Mouse (Mus musculus) right cerebral cortex, adult 2 months (tissue): ENCODE measurements around the gene Isca1.
"Not testable (repeated sequence)": the region's sequence is repeated elsewhere in the genome, so short reads cannot be mapped to it uniquely, and the experiment has no call there.

Source experiments
- DNase-seq, 2 experiments: peaks; one replicate each; pipeline ENCODE4 v3.0.0; 2021 to 2022; ENCODE audit warnings: low spot score in 2 of 2

Isca1 gene

DNA sequence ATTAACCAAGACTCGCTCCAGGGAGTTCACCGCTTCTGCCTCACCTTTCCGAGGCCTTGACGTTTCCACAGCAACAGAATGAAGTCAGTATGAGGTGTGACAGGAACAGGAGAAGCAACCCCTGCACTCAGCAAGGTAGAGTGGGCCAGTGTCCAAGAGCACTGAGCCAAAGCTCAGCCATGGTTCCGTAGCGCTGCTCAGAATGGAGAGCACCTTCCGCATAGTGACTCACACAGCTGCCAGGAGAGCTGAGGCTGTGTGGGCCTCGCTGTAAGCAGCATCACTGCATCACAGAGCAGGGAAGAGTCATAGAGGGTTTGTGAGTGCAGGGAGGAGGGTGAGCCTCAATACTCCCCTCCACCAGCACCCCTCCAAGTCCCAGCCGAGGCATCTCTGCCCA lies 22.9 kb downstream of the Isca1 start, which contains the start of gene 1700014D04Rik:
Gene 1700014D04Rik (minus strand): TSS at position 42 of the 400 bp plus-strand sequence.
- peak; percentile 72 to 75 for DNase-seq

DNA sequence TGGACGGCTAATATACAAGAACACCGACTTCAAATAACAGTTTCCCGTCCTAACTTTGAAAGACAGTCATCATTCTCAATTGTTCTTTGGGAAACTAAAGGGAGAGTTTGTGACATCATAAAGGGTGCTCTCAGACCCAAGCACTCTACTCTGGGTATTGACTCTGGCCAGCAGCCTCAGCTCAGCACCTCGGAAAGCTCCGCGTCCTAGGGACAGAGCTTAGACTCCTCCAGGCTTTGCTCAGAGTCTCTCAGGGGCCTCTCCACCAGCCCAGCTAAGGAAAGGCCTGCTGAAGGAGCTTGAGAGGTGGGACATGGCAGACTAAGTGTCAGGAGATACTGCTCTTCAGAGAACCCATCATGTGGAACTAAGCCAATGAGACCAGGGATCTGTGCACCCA lies 23.4 kb downstream of the Isca1 start:
- DNase-seq: no peak

- peak; percentile 23 to 38 for DNase-seq
These were observed 24.1 kb downstream of the Isca1 start for GRCm38 (mm10) chr13:59745462-59745861.

DNA sequence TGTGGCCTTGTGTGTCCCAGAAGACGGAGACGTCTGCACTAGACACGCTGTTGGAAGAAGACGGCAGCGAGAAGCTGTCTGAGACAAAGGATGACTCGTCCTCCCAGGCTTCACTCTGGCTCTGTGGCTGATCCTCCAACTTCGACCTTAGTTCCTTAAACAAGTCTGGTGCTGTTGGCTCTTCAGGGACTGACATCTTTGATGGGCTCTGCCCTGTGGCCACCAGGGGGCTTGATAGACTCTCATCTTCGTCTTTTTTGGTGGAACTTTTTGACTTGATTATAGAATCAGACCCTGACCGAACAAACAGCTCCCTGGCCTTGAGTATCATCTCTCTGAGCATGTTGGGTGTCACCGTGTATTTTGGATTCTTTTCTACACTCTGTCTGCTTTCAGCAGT lies 27.9 kb downstream of the Isca1 start:
- DNase-seq: no peak

- no peak for DNase-seq
These were observed 28.5 kb downstream of the Isca1 start for GRCm38 (mm10) chr13:59741096-59741495.

DNA sequence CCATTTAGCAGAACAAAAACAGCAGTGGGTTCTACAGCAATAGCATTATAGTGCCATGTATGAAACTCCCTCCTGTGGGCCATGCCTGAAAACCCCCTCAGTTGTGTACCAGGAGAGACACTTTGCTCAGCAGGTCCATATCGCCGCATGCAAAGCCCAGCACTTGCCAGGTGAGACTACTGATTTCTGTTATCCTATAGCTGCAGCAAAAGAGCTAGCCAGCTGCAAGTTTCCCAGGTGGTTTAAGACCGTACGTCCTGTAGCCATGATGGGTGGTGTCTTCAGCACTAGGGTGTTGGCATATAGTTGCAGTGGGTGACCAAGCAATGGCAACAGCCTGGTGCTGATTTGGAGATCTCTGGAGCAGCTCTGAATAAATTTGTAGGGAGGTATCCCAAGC lies 30.2 kb downstream of the Isca1 start:
- no peak for DNase-seq

- DNase-seq: no peak
These were observed 31.2 kb downstream of the Isca1 start for GRCm38 (mm10) chr13:59738455-59738854.

DNA sequence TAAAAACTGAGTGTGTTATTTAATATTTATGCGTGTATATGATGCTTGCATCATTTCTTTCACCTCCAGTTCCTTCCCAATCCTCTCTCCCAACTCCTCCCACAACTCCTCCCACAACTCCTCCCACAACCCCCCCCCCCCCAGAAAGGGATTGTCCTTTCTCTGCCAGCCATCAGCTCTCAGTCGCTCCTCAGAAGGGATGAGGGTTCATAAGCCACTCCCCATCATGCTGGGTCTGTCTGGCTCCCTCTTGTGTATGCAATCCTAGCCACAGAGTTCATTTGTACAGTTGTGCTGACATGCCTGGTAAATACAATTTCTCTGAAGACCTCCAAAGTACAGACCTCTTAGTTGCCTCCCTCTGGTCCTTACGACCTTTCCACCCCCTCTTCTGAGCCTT lies 34.4 kb downstream of the Isca1 start:
- DNase-seq: no peak

DNA sequence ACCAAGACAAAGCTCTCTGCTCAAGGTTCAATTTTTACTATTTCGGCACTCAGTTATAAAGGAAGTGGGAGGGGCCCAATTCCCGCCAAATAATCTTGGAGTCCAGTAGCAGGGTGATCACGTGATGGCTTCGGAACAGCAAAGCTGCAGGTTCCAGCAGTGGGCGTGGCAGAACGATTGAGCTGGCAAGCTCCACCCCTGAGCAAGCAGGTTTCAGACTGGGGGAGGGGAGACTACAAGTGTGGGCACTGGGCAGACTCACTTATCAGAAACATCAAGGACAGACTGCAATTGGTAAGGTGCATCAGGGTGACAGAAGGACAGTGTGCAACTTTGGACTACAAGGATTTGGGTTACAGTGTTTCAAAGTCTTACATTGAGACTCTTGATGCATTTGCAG lies 35.3 kb downstream of the Isca1 start:
- DNase-seq: not testable (repeated sequence)

DNA sequence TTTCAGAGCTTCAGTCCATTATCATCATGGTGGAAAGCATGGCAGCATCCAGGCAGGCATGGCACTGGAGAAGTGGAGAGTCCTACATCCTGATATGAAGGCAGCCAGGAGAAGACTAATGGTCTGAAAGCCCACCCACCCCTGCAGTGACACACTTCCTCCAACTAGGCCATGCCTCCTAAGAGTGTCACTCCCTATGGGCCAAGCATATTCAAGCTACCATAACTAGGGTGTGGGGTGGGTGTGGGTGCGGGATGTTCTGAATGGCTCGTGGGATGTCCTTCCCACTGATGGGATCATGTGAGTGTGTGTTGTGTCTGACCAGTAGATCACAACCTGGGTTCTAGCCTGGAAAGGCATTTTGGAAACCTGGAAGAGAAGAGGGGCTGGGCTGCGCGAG lies 35.7 kb downstream of the Isca1 start:
- no peak for DNase-seq

- no peak for DNase-seq
These were observed 38.0 kb downstream of the Isca1 start, which contains the start of gene Spata31d1d for GRCm38 (mm10) chr13:59731652-59732051. Spata31d1d (minus strand) TSS chr13:59731752.

- DNase-seq: peak; percentile 87 to 91
These were observed 41.1 kb downstream of the Isca1 start for GRCm38 (mm10) chr13:59728378-59729093.

DNA sequence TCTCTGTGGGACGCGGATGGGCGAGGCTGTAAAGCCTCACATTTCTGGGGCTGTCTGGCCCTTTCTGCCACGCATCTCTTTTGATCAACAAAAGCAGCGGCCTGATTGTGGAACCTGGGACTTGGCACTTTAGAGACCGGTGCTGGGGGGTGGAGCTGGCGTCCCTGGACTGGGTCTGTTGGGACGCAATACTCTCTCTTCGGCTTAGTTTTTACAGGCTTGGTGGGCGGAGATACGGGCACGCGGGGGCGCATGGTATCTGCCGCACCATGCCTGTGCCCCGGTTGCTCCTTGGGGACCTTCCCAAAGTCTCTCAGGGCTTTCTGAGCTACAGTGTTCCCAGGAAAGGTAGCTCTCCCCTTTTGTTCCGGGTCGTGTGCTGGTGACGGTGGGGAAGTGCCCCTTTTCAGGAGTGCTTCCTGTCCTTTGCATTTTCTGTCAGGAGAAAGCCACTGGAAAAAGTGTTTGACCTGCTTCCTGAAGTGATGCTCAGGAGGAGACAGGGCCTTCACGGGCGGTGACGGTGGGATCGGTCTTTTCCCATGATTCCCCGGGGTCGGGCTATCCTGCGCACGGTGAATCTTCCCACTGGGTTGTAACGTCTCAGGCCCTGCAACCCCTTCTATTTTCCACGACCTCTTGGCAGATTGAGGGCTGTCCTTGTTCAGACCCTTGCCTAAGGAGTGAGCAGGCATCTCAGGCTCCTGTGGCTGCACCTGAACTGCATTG lies 43.3 kb downstream of the Isca1 start:
- DNase-seq: no peak

DNA sequence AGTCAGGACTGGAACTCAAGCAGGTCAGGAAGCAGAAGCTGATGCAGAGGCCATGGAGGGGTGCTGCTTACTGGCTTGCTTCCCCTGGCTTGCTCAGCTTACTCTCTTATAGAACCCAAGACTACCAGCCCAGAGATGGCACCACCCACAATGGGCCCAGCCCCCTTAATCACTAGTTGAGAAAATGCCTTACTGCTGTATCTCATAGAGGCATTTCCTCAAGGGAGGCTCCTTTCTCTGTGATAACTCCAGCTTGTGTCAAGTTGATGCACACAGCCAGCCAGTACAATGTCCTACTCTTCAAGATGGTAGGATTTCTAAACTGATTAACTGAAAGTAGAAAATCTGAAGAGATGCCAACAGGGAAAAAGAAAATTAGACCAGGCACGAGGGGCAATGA lies 47.5 kb downstream of the Isca1 start:
- DNase-seq: not testable (repeated sequence)

- DNase-seq: no peak
These were observed 50.1 kb downstream of the Isca1 start for GRCm38 (mm10) chr13:59719475-59719874.

GRCm38 (mm10) chr13:59718857-59719440 lies 50.7 kb downstream of the Isca1 start:
- DNase-seq: not testable (repeated sequence)

GRCm38 (mm10) chr13:59713710-59714109 lies 55.9 kb downstream of the Isca1 start:
- no peak for DNase-seq

- not testable (repeated sequence) for DNase-seq
These were observed 57.6 kb downstream of the Isca1 start, which contains the start of gene Spata31d1b for GRCm38 (mm10) chr13:59711984-59712383. Spata31d1b (plus strand) TSS chr13:59712284.

DNA sequence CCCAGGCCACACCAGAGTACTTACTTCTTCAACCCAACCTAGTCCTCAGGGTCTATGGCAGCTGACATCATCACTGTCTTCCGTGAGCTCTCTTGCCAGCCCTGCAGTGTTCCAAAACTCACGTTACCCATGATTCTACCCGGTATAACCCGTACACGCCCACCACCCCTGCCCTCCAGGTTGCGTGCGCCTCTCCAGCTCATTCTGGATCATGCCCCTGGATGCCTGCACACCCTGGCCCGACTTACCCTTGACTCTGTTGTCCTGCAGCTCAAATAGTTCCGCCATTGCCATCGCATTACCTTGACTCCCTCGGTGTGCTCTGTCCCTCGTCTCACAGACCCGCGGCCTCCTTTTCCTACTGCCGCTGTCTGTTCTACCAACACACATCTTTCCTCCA lies 59.4 kb downstream of the Isca1 start, which contains the start of gene Spata31d1a:
Gene Spata31d1a (minus strand): TSS at position 101 of the 400 bp plus-strand sequence.
- DNase-seq: no peak
